Mouse (Mus musculus) heart, postnatal 14 days (tissue): Measurements from ENCODE around the gene Bpifb5. TPM values are rescaled to one million over a fixed set of nuclear protein-coding genes. Genes with fewer than 3 reads are reported as not detected.
"Not testable (repeated sequence)": the region's sequence is repeated elsewhere in the genome, so short reads cannot be mapped to it uniquely, and the experiment has no call there.

ENCODE experiments used
- DNase-seq, 2 experiments: peaks; one replicate each; pipeline ENCODE4 v3.0.0; 2021 to 2022
- intact Hi-C: fragments of 180-260 bp; cut with DNase I; formaldehyde crosslinking; loops from one replicate; pipeline ENCODE4 v1.15.1; 2025
- total RNA-seq, 2 experiments: library from RNA; stranded (reverse); gene quantifications; 2 replicates each; pipeline ENCODE4 v1.2.3; 2021

Bpifb5 gene
- total RNA-seq, 2 experiments from 2014 or later = not detected

GRCm38 (mm10) chr2:154227830-154228229 is 4.3 kb downstream of the Bpifb5 start:
- intact Hi-C loops = no loop called here
- no peak for DNase-seq

GRCm38 (mm10) chr2:154233426-154233825 is 9.9 kb downstream of the Bpifb5 start:
- intact Hi-C loops = no loop called here

GRCm38 (mm10) chr2:154240771-154241170 is 17.2 kb downstream of the Bpifb5 start:
- intact Hi-C loops = no loop called here
- no peak for DNase-seq

More at GRCm38 (mm10) chr2:154233426-154233825, 9.9 kb downstream of the Bpifb5 start:
- no peak for DNase-seq

GRCm38 (mm10) chr2:154242726-154243125 is 19.2 kb downstream of the Bpifb5 start:
- intact Hi-C loops, DNase-seq: not testable (repeated sequence)

- no peak for DNase-seq
- intact Hi-C loops = no loop called here
Observed at GRCm38 (mm10) chr2:154243356-154244036, 20.0 kb downstream of the Bpifb5 start.

GRCm38 (mm10) chr2:154245322-154245721 is 21.8 kb downstream of the Bpifb5 start:
- intact Hi-C loops = no loop called here
- no peak for DNase-seq

- intact Hi-C loops, DNase-seq: not testable (repeated sequence)
Observed at GRCm38 (mm10) chr2:154255254-154255653, 31.7 kb downstream of the Bpifb5 start.

- DNase-seq = no peak
Observed at GRCm38 (mm10) chr2:154255770-154256169, 32.2 kb downstream of the Bpifb5 start.

GRCm38 (mm10) chr2:154257554-154257953 is 34.0 kb downstream of the Bpifb5 start, which contains the start of gene Bpifb9a:
Gene Bpifb9a, plus strand, starts transcription at chr2:154257854.
- DNase-seq, intact Hi-C loops: not testable (repeated sequence)

More at GRCm38 (mm10) chr2:154255770-154256169, 32.2 kb downstream of the Bpifb5 start:
- intact Hi-C loops = no loop called here

- DNase-seq, intact Hi-C loops: not testable (repeated sequence)
Observed at GRCm38 (mm10) chr2:154264397-154264796, 40.9 kb downstream of the Bpifb5 start.

Other genes with a start within 250 kb of the Bpifb5 start
- not detected for gene Bpifa6, start 248.8 kb upstream of the Bpifb5 start, total RNA-seq
- gene Bpifa2, start 215.5 kb upstream of the Bpifb5 start, total RNA-seq = not detected
- not detected for gene Bpifa3, start 93.4 kb upstream of the Bpifb5 start, total RNA-seq
- 1 to 10 TPM in 1 of 2 experiments, not detected in 1; 8.4 TPM for gene Bpifa1, start 80.9 kb upstream of the Bpifb5 start, total RNA-seq
- gene Bpifa5, start 61.1 kb upstream of the Bpifb5 start, total RNA-seq = not detected
- gene Bpifb1, start 32.9 kb upstream of the Bpifb5 start, total RNA-seq = 1 to 10 TPM in 1 of 2 experiments, not detected in 1; 2.2 TPM
- gene Bpifb9a, start 34.1 kb downstream of the Bpifb5 start, total RNA-seq = not detected
- not detected for gene Bpifb9b, start 83.5 kb downstream of the Bpifb5 start, total RNA-seq
- 10 to 100 TPM; 19.0 to 19.2 TPM for gene Cdk5rap1, start 149.3 kb downstream of the Bpifb5 start, total RNA-seq
- gene Snta1, start 184.4 kb downstream of the Bpifb5 start, total RNA-seq = 10 to 100 TPM; 91.4 to 98.7 TPM
- gene Cbfa2t2, start 212.7 kb downstream of the Bpifb5 start, total RNA-seq = 10 to 100 TPM; 21.4 to 21.7 TPM